Mouse (Mus musculus) ES-Bruce4 (cell line): ENCODE measurements around the gene Pcnp. TPM values are rescaled to one million over a fixed set of nuclear protein-coding genes. Genes with fewer than 3 reads are reported as not detected.

Experiments
- H3K27ac ChIP-seq: 2 replicates; pipeline ENCODE4 v1.5.1; 2012; ENCODE audit warnings: low read length, inconsistent platforms; ENCODE audit not compliant: insufficient read depth
- H3K27me3 ChIP-seq: 2 replicates; pipeline ENCODE4 v1.6.1; 2012; ENCODE audit warnings: mild to moderate bottlenecking, low read length, inconsistent platforms; ENCODE audit not compliant: control insufficient read depth, poor library complexity, insufficient read depth, severe bottlenecking
- H3K36me3 ChIP-seq: 2 replicates; pipeline ENCODE4 v1.6.1; 2012; ENCODE audit warnings: inconsistent platforms, mild to moderate bottlenecking, low read length, moderate library complexity; ENCODE audit not compliant: control insufficient read depth, poor library complexity, insufficient read depth, severe bottlenecking
- H3K4me1 ChIP-seq: one replicate; pipeline ENCODE4 v1.8.1; 2011; ENCODE audit warnings: low read length; ENCODE audit not compliant: control insufficient read depth, insufficient read depth
- H3K4me3 ChIP-seq: 2 replicates; pipeline ENCODE4 v1.5.1; 2011; ENCODE audit warnings: low read depth, mild to moderate bottlenecking, low read length
- H3K9ac ChIP-seq: 2 replicates; pipeline ENCODE4 v1.6.1; 2012; ENCODE audit warnings: low read depth, mild to moderate bottlenecking, inconsistent platforms; ENCODE audit not compliant: poor library complexity, severe bottlenecking
- H3K9me3 ChIP-seq: replicated peaks from 2 replicates; pipeline ENCODE4 v1.6.1; 2012; ENCODE audit warnings: mild to moderate bottlenecking, low read length, inconsistent platforms; ENCODE audit not compliant: control insufficient read depth, poor library complexity, insufficient read depth, severe bottlenecking
- CTCF ChIP-seq: IDR thresholded peaks from one replicate; pipeline ENCODE4 v1.8.1; 2011; ENCODE audit warnings: low read depth, low read length
- EP300 ChIP-seq: IDR thresholded peaks from 2 replicates; pipeline ENCODE4 v1.6.1; 2011; ENCODE audit warnings: low read depth, low read length; ENCODE audit not compliant: insufficient read depth
- POLR2A ChIP-seq: IDR thresholded peaks from one replicate; pipeline ENCODE4 v1.8.1; 2011; ENCODE audit warnings: low read length; ENCODE audit not compliant: insufficient read depth
- polyA plus RNA-seq: library from polyadenylated mRNA; stranded (reverse); fragments of >200 nt; gene quantifications from 2 replicates; pipeline ENCODE4 v1.2.4, GENCODE M21; 2011; ENCODE audit warnings: low read depth; ENCODE audit not compliant: missing spikeins, insufficient read depth, insufficient read length

Pcnp gene
- polyA plus RNA-seq, 1 experiment: 256 TPM

GRCm38 (mm10) chr16:55971735-55972615 lies 57.6 kb downstream of the Pcnp start:
- no peaks in the 10 kb centered on the region for H3K27me3 ChIP-seq
- peak overlapping the region; percentile 37; the same call in 1 of the 2 replicates for H3K9ac ChIP-seq
- H3K4me1 ChIP-seq: no peaks in the 10 kb centered on the region
- peaks cover 54% of the 10 kb centered on the region for H3K36me3 ChIP-seq
- peak overlapping the region; percentile 84 for H3K27ac ChIP-seq
- H3K4me3 ChIP-seq: no peak overlapping the region
- no peak for TF ChIP-seq CTCF
- no peak for TF ChIP-seq EP300
- no peak for TF ChIP-seq POLR2A
- H3K9me3 ChIP-seq: no peaks in the 10 kb centered on the region

GRCm38 (mm10) chr16:55970416-55970815 lies 59.1 kb downstream of the Pcnp start:
- H3K4me3 ChIP-seq: no peak overlapping the region
- no peaks in the 10 kb centered on the region for H3K27me3 ChIP-seq
- peak overlapping the region; percentile 39; the same call in 1 of the 2 replicates for H3K9ac ChIP-seq
- peaks cover 55% of the 10 kb centered on the region for H3K36me3 ChIP-seq
- no peak for TF ChIP-seq EP300
- no peak for TF ChIP-seq POLR2A
- TF ChIP-seq CTCF: no peak
- no peaks in the 10 kb centered on the region for H3K4me1 ChIP-seq
- H3K27ac ChIP-seq: peak overlapping the region; percentile 31; the same call in 1 of the 2 replicates
- H3K9me3 ChIP-seq: no peaks in the 10 kb centered on the region

GRCm38 (mm10) chr16:55969147-55969546 lies 60.4 kb downstream of the Pcnp start:
- Histone ChIP-seq H3K27me3 (no peaks in the 10 kb centered on the region), H3K27ac (no peak overlapping the region), H3K4me1 (no peaks in the 10 kb centered on the region), H3K36me3 (peaks cover 55% of the 10 kb centered on the region), H3K9me3 (no peaks in the 10 kb centered on the region), H3K4me3 (no peak overlapping the region), H3K9ac (no peak overlapping the region)
- no peak for TF ChIP-seq POLR2A
- peak; percentile 37 for TF ChIP-seq CTCF
- TF ChIP-seq EP300: no peak

- H3K4me1 ChIP-seq: no peaks in the 10 kb centered on the region
- H3K9ac ChIP-seq: peak overlapping the region; percentile 97
- peak overlapping the region; percentile 85 for H3K4me3 ChIP-seq
- no peaks in the 10 kb centered on the region for H3K27me3 ChIP-seq
- no peaks in the 10 kb centered on the region for H3K9me3 ChIP-seq
- H3K27ac ChIP-seq: 0 out of 2 replicates have a peak overlapping the region, but pooled peaks have one; percentile 28
- no peak for TF ChIP-seq EP300
- TF ChIP-seq POLR2A: no peak
- TF ChIP-seq CTCF: no peak
- peaks cover 51% of the 10 kb centered on the region for H3K36me3 ChIP-seq
Measured at GRCm38 (mm10) chr16:55967221-55967620, 62.3 kb downstream of the Pcnp start.

- Histone ChIP-seq H3K9me3 (no peaks in the 10 kb centered on the region), H3K4me1 (no peaks in the 10 kb centered on the region), H3K27me3 (no peaks in the 10 kb centered on the region), H3K27ac (peak within 1 kb of the TSS; percentile 66), H3K4me3 (peak within 1 kb of the TSS; percentile 94), H3K9ac (peak within 1 kb of the TSS; percentile 97), H3K36me3 (peaks cover 42% of the 10 kb centered on the region)
- no peak for TF ChIP-seq CTCF
- TF ChIP-seq POLR2A: no peak
- TF ChIP-seq EP300: no peak
Measured at GRCm38 (mm10) chr16:55966212-55966871, 63.2 kb downstream of the Pcnp start, which contains the start of gene Rpl24. Rpl24 (plus strand) TSS chr16:55966275.
